Mouse (Mus musculus) cerebellum, adult 11 months (tissue): ENCODE data around the gene Npw.

ENCODE experiments used
- DNase-seq: peaks from one replicate; pipeline ENCODE4 v3.0.0; 2022

Npw gene

DNA sequence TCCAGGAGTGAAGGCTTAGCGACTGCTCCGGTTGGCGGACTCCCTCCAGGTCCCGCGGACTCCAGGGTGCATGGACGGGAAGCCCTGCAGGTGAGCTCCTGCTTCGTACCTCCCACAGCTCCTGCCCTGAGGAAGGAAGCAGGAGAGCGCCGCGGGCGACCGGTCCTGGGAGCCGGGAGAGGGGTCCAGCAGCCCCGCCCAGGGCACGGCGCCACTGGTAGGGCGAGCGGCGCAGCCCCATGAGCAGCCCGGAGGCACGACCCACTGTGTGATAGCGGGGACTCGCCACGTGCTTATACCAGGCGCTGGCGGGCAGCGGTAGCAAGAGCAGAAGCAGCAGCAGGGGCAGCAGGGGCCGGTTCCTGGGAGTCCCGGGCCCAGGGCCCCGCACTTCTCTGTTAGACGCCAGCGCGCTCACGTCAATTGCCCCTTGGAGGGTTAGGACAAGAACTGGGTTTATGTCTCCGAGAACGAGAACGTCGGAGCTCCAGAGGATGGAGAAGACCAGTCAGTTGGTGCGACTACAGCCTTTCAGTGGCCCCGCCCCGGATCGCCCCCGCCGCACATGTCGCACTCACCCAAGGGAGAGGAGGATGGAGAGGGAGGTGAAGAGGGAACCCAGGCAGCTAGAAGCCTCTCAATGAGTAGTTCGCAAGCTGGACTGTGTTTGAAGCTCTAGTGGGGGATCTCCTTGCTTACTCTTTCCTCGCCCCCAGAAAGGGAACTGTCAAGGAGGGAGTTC, at the start of gene Npw:
Gene Npw, minus strand, starts transcription at position 441 of the 742 bp plus-strand sequence.
- no peak for DNase-seq

DNA sequence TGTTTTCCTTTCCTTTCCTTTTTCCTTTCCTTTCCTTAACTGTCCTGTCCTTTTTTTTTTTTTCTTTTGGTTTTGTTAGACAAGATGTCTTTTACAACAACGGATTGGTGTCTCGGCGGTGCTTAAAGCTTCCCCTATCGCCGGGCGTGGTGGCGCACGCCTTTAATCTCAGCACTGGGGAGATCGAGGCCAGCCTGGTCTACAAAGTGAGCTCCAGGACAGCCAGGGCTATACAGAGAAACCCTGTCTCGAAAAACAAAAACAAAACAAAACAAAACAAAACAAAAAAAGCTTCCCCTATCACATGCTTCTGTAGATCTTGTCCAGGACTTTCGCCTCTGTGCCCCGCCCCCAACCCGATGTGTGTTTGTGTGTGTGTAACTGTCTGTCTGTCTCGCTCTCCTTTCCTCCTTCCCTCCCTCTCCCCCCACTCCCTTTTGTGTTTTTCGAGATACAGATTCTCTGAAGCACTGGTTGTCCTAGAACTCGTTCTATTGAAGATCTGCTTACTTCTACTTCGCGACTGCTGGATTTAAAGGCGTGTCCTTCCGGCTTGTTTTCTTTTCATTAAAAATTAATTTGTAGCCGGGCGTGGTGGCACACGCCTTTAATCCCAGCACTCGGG, 49.7 kb upstream of the Npw start:
- DNase-seq: no peak

DNA sequence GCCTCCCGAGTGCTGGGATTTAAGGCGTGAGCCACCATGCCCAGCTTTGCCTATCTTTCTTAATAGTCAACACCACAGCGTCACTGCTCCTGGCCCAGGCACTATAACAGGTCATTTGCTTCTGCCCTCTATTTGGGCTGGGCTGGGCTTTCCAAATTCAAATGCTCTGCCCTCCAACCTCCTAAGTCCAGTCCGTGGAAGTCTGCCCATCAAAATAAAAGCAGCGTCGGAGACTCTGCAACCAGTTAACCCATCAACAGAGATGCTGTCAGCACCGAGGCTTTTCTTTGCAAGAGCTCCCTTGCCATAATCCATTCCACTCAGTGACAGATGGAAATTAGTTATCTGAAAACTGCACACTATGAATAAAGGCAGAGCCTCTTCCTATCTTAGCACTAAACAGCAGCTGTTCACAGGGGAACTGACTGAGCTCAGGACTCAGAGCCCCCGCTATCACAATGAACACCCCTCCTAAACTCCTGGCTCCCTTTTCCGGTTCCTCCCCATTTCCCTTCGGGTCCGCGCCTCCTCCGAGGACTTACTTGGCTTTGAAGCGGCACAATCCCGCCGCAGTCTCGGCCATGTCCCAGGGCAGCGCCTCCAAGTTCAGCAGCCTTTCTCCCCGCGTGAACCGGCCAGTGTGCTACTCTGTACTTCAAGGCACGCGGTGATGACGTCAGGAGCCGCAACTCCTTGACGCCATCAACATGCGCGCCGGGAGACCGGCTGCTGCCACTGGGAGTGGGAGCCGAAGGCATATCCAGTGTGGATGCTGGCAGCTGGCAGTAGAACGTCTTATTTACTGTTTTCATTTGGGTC, 48.9 kb upstream of the Npw start, which contains the start of gene Tbl3:
Gene Tbl3, minus strand, starts transcription at position 679 of the 819 bp plus-strand sequence.
- peak; percentile 87 for DNase-seq

DNA sequence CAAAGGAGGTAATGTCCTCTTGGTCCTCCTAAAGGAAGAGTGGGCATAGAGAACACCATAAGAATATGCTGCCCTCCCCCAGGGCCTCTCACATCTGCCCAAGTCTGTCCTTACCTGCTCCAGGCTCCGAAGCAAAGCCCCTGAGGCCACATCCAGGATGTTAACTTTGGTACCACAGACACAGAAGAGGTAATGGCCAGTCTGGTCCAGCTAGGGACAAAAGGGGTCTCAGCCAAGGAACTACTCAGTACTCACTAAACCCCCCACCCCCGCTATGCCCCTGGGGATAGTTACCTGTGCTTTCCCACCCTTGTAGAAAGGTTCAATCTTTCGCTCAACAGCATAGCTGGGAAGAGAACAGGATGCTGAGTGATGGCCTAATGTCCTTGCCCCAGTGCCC, 47.6 kb upstream of the Npw start:
- peak; percentile 11 for DNase-seq

DNA sequence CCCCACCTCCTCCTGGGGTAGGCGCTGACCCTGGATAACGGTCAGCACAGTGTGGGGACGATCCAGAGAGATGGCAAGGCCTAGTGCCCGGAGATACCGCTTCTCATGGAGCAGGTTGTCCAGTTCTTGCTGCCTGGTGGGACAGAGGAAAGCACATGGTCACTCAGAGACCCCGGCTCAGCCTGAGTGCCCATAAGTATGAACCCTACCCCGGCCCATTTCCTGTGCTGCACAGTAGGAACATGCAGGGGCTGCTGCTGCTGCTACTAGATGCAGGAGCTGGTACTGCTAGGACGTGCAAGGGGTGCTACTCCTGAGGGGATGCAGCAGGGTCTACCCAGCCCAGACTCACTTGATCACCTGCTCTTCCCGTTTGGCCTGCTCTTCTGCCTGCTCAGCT, 43.0 kb upstream of the Npw start:
- no peak for DNase-seq

DNA sequence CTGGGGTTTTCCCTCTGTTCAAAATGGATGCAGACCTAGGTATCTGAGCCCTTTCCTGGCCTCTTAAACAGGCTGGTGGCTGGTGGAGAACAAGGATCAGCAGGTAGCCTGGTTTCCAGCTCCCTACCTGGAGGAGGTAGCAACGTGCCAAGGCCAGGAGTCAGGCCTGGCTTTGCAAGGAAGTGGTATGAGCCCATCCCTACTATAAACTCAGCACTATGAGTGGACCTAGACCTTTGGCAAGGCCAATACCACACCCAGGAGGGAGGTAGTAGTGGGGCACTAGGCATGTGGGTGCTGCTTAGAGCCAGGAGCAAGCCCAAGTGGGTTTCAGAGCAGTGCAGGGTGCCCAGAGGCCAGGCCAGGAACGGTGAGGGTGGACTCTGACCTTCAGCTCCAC, 41.2 kb upstream of the Npw start:
- DNase-seq: no peak

DNA sequence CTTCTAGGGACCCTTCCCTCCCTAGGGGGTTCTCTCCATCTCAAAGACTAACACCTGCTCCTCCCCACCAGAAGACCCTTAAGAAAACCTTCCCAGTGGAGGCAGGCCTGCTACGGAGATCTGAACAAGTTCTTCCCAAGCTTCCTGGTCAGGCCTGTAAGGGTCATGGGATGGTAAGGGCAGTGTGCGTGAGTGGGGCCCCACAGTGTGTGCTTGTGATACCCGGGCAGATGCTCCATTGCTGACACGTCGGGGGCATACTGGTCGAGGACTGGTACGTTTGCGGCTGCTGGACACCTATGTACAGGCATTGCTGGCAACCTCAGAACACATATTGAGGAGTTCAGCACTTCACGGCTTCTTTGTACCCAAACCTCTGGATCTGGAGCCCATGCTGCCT, 40.5 kb upstream of the Npw start:
- DNase-seq: no peak

DNA sequence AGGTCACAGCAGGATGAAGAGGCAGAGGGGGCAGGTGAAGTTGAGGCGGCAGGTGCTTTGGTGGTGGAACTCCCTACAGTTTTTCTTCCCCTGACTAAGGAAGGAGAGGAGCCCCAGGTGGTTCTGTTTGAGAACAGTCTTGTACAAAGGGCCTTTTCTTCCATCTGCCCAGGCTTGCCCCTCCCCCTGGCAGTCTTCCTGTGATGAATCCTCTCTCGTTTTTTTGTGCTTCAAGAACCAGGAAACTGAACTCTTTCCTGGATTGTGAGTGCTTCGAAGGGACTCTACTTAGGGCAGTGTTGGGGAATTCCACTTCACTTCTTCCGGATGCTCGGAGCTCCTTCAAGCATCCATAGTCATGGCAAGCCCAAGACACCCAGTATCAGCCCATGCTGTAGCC, 39.7 kb upstream of the Npw start:
- no peak for DNase-seq

DNA sequence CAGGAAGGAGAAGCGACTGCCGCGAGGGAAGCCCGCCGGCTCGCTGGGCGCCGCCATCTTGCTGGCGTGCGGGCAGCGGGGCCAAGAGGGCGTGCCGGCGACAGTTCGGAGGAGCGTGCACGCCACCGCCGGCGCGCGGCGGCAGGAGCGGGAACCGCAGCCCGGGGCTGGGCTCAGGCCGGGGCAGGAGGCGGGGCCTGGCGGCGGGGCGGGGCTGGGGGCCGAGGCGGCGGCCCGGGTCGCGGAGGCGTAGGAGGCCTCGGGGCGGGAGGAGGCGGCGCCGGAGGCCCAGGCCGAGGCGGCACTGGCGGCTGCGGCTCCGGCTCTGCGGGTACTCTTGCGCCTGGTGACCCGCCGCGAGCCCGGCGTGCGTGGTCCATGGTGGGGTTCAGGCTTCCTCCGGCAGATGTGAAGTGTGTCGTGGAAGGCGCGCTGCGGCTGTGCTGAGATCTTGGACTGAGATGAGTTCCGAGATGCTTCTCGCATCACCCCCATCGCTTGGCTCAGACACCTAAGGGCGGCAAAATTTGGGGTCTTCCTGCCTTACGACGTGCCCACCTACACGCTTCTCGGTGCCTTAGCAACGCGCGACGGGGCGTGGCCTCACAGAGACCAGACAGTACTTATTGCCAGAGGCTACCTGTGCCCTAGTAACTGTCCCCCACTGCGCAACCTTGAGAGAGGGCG, 37.9 kb upstream of the Npw start, which contains the start of the genes Gfer and Noxo1:
Gene Gfer, minus strand, starts transcription at position 146 of the 687 bp plus-strand sequence.
Gene Noxo1, plus strand, starts transcription at position 224 of the 687 bp plus-strand sequence.
- DNase-seq: peak; percentile 84

DNA sequence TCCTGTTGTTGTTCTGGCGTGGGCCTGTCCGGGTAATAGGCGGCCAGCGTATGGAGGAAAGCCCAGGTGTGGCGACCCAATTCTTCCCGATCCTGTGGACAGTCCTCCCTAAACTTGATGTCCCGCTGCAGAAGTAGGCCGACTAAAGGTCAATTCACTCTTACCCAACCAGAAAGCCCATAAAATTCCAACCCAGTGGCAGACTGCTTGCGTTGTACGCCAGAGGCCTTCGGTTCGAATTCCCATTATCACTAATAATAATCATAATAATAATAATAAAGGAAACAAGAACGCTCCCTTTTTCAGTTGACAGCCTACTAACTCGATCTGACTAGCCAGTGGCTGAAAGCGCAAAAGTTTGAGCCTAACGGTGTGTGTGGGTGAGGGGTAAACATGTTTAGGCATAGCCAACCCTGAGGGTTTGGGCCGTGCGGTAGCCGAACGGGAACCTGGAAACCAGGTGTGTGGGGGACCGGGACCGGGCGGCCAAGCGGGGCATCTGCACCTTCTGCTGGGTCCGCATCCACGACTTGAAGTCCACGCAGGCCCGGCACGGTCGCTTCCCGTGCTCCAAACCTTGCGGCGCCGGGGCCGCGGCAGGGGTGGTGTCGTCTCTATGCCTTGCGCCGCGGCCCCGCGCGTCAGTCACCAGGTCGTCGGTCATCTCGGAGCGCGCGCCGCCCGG, 37.2 kb upstream of the Npw start:
- DNase-seq: no peak

DNA sequence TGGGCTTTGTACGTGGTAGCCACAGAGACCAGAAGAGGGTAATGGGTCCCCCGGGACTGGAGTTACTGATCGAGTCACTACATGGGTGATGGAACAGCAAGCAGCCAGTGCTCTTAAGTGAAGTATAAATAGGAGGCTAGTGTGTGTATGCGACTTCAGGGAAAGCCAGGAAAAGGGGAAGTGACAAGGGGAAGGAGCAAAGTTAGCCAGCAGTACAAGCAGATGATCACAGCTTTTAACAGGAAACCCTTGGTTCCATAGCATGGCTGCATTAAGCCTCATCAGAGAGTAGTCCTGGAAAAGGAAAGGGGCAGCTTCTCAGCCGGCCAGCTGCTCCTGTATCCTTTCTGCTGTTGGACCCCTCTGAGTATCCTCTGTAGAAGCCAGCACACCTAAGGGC, 34.1 kb upstream of the Npw start:
- DNase-seq: no peak

DNA sequence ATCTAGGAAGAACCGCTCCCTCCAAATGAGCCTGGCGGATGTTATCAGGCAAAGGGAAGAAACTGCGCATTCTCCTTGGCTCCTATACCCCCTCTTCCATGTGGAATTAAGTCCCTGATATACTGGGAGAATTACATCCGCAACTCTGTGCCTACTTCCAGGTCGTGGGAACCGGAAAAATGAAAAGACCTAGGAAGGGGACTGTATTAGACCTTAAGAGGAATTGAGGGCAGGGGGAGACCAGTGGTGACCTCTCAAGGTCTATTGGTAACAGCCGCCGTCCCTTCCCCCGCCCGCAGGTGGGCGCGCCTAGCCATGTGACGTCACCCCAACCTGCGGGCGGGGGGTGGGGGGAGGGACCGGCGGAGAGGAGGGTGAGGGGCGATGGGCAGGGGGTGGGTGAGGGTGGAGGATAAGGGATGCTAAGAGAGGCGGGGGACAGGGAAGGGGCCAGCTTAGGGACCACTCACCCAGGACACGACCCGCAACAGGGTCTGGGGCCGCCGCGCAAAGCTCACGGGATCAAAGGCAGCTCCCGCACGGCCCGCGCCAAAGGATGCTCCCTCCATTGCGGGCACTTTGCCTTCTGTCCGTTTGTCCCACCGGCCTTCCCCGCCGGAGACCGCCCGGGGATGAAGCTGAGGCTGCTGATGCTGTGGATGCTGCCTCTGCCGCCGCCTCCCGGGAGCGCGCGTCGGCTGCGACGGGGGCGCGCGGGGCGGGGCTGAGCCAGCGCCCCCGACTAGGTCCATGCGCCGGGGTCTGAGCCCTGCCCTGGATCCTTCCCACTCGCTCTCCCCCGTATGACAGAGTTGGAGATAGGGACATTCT, 31.2 kb upstream of the Npw start, which contains the start of gene Syngr3:
Gene Syngr3, minus strand, starts transcription at position 705 of the 831 bp plus-strand sequence.
- peak; percentile 57 for DNase-seq

DNA sequence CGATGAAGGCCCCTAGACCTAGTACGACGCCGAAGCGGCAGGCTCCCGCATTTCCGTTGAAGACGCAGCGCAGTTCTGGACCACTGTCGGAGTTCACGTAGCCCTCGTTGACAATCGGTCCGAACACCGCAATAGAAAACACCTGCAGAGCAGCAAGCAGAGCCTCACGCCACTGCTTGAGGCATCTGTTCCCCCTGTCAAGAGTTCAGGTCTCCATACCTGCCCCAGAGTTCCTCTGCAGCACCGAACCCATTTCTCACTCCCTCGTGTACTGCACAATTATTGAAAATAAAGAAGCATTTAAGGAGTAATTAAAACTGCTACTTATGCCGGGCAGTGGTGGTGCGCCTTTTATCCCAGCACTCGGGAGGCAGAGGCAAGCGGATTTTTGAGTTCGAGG, 29.3 kb upstream of the Npw start:
- DNase-seq: no peak

DNA sequence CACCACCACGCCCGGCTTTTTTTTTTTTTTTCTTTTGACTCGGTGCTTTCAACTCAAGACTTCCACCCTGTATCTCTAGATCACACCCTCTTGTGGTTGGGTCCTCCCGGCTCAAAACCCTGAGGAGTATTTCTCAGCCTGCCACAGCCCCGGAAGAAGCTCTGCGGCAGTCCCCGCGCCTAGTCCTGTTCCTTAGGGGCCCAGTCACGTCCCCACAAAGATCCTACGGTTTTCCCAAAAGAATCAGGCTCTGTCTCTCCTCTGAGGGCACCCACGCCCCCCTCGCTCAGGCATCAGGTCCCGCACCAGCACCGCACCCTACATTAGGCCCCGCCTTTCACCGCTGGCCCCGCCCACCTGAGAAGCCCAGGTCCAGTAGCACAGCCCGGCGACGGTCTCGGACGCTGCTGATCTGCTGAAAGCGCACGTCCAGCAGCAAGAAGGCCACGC, 28.9 kb upstream of the Npw start:
- DNase-seq: peak; percentile 46

DNA sequence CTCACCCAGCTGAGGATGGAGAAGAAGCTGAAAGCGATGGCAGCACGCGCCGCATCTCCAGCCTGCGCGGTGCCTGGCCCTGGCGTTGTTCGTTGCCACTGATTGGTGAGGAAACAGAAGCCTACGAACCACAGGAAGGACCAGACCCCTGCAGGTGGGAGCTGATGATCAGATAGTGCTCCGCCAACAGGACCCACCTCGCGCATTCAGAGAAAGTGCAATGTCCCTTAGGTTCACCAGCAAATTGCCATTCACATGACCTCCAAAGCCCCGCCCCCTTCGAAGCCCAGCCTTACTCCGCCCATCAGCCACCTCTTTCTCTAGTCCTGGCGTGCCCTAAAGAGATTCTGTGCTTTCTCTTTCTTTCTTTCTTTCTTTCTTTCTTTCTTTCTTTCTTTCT, 28.3 kb upstream of the Npw start:
- no peak for DNase-seq

DNA sequence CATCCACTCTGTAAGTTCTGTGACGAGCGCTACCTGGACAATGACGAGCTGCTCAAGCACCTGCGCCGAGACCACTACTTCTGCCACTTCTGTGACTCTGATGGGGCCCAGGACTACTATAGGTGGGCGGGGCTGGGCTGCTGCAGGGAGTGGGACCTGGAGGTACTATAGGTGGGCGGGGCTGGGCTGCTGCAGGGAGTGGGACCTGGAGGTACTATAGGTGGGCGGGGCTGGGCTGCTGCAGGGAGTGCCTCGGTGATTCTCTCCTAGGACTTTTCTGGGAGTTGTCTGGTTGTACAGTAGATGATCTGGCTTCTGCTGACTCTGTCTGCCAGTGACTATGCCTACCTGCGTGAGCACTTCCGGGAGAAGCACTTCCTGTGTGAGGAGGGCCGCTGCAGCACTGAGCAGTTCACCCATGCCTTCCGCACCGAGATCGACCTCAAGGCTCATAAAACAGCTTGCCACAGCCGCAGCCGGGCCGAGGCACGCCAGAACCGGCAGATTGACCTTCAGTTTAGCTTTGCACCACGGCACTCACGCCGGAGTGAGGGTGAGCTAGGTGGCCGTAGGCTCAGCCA, 19.3 kb upstream of the Npw start:
- DNase-seq: no peak

DNA sequence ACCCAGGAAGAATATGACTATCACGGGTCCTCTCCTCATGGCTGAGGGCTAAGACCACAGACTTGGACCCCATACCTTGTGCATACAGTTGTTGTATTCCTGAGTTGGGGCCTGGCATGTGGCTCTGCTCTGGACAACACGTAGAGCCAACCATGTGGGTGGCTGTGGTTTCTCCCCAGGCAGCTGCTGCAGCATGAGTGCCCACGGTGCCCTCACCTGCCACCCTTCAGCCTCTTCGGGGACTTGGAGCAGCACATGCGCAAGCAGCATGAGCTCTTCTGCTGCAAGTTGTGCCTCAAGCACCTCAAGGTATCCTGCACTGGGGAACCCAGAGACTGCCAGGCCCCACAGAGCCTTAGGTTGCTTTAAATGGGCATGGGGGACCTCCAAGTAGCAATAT, 18.6 kb upstream of the Npw start:
- no peak for DNase-seq

DNA sequence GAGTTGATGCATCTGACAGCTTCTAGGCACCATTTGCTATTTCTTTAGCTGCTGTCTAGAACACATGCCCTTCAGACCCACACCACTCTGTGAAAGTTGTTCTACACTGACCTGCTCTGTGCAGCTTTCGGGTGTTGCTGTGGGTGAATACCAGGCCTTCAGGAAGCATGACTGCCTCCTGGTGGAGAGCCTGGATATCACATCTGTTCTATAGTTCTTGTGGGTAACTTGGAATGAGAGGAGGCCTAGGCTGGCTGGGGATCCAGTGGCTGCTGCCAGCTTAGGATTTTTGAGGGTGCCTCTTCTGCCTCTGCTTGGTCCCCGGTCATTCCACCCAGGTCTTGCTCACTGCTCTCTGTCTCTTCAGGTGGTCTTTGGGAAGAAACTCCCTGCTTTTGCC, 17.9 kb upstream of the Npw start:
- peak; percentile 64 for DNase-seq

DNA sequence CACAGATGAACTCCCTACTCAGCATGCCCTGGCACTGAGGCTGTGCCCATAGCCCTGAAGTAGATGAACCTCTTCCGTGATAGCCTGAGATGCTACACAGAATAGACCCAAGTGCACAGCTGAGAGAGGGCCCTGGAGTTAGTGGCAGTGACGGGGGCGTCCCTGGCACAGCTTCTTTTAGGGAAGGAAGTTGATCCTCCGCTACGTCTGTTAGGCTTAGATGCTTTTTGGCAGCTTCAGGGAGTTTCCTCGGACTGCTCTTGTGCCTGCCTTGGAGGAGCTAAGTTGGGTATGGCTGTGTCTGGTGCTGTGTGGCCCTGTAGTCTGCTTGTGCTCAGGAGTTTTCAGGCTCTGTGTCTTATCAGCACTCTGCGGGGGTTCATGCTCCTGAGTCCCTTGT, 16.0 kb upstream of the Npw start:
- no peak for DNase-seq

DNA sequence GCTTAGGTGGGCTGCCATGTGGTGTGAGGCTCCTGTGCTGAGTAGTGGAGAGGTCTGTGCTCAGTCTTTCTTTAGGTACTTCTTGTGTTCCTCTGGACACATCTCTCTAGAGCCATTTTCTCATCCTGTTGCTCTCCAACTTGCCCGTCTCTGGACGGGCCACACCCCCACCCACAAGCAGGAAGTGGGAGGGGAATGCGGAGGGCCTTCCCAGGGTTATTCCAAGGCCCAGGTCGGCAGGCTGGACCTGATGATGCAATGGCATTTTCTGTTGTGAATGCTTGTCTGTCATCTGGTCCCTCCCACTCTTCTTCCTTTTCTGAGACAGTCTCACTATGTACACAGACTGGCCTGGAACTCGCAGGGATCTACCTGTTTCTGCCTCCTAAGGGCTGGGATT, 13.9 kb upstream of the Npw start:
- no peak for DNase-seq

DNA sequence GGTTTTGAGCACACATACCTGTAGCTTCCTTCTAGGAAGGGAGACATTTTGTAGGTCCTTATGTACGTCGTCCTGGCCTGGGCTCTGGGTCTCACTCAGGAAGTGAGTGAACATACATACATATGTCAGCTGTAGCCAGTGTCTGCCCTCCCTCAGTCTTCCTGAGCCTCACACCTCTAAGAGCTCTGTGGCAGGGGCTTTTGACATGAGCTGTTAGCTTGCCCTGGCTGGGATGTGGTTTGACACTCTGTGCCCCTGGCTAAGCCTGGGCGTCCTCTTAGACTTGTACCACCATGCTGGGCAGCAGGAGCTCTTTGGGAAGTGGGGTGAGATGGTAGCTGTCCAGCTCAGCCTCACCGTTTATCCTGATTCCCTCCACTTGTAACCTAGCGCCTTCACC, 13.1 kb upstream of the Npw start:
- DNase-seq: no peak
